Mouse (Mus musculus): ENCODE results near the gene Tmigd3. TPM values are rescaled to one million over a fixed set of nuclear protein-coding genes. Genes with fewer than 3 reads are reported as not detected.

Tmigd3 gene
- polyA plus RNA-seq, 1 experiment from 2014 or later: not detected

DNA sequence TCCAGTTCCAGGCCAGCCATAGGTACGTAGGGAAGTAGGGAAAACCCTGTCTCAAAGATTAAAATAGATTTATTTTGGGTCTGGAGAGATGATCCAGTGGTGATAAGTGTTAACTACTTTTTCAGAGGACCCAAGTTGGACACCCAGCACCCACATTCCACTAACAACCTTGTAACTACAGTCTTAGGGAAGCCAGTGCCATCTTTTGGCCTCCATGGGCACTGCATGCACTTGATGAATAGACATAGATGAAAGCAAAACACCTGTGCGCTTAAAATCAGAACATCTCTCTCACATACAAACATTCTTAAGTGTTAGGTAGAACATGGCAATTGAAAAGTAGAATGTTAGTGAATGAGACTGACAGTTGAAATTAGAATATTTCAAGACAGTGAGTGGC, 90.0 kb downstream of the Tmigd3 start:
- peaks cover 42% of the 10 kb centered on the region for H3K36me3 ChIP-seq (replicated peaks)
- no peak overlapping the region; the same call in 1 of the 2 replicates for H3K9ac ChIP-seq
- H3K27ac ChIP-seq: no peak overlapping the region
- 95% methylated on average over 2 of the region's 2 CpGs for WGBS
- H3K4me2 ChIP-seq: peak overlapping the region; percentile 87
- H3K9me3 ChIP-seq: no peaks in the 10 kb centered on the region
- ATAC-seq (ENCODE audit: low FRiP score): no peak
- H3K4me3 ChIP-seq (replicated peaks): peak overlapping the region; percentile 89; the same call in 1 of the 2 replicates
- H3K4me1 ChIP-seq: peaks cover 26% of the 10 kb centered on the region
- H3K27me3 ChIP-seq: no peaks in the 10 kb centered on the region

DNA sequence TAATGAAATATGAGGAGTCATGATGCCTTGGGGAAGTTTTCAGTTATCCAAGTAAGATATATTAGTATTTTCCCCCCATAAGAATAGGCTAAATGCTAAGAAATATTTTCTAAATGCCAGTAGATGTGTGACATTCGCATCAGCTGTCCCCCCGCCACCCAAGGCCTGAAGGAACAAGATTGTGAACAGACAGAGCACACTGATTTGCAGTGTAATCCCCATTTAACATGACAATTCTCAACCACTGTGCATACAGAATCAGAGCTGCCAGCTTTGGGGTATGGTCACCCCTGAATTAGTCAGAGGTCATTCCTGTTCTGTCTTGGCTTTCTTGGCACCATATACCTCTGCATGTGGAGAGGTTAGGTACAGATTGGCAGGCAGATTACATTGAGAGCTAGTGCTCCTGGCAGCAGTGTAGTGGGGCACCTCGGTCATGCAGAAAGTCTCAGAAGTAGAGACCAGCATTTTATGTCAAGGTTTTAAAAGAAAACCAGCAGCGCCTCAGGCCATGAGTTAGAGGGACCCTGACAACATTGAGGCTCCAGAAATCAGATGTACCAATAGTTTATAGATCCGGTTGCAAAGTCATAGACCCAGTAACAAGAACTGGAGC, 101.2 kb downstream of the Tmigd3 start:
- Histone ChIP-seq H3K4me1 (no peaks in the 10 kb centered on the region), H3K4me2 (no peak overlapping the region), H3K9ac (no peak overlapping the region), H3K27ac (no peak overlapping the region), H3K27me3 (no peaks in the 10 kb centered on the region), H3K36me3 (replicated peaks) (peaks cover 36% of the 10 kb centered on the region), H3K9me3 (no peaks in the 10 kb centered on the region), H3K4me3 (replicated peaks) (no peak overlapping the region)
- WGBS: 79% methylated on average over 5 of the region's 5 CpGs
- no peak for ATAC-seq (ENCODE audit: low FRiP score)

DNA sequence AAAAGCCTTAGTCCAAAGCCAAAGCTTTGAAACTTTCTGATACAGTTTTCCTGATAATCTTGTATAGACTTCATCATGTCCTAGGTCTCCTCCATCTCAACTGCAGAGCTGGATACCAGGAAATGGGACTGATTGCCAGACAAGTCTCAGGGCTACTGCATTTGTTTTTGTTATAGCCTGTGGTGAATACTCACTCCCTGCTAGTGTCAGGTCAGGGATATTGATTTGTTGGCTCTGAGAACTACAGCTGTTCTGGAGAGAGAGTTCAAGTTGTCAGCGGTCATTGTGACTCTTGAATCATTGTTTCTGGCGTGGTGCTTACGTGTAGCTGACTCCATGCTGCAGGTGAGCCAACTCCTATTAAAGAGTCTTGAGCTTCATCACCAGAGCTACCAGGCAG, 102.7 kb downstream of the Tmigd3 start, which contains the start of gene Ovgp1:
TSS of gene Ovgp1 (plus strand) at position 301 of the 400 bp plus-strand sequence.
- Histone ChIP-seq H3K4me1 (no peaks in the 10 kb centered on the region), H3K9ac (no peak within 1 kb of the TSS), H3K4me2 (no peak within 1 kb of the TSS), H3K27me3 (no peaks in the 10 kb centered on the region), H3K36me3 (replicated peaks) (peaks cover 21% of the 10 kb centered on the region), H3K27ac (no peak within 1 kb of the TSS), H3K9me3 (no peaks in the 10 kb centered on the region), H3K4me3 (replicated peaks) (no peak within 1 kb of the TSS)
- no peak for ATAC-seq (ENCODE audit: low FRiP score)
- 90% methylated on average over 3 of the region's 3 CpGs for WGBS

Other genes with a start within 250 kb of the Tmigd3 start
- 43.4 and 44.3 TPM in 2 replicates for gene Ddx20, start 183.3 kb upstream of the Tmigd3 start, polyA plus RNA-seq (2016; fragmentation: Nextera tagmentation; extraction: Ambion mirVana)
- gene Inka2, start 166.3 kb upstream of the Tmigd3 start, polyA plus RNA-seq (2016; fragmentation: Nextera tagmentation; extraction: Ambion mirVana): 3.6 and 4.1 TPM in 2 replicates
- 71.0 and 81.6 TPM in 2 replicates for gene Rap1a, start 69.6 kb upstream of the Tmigd3 start, polyA plus RNA-seq (2016; fragmentation: Nextera tagmentation; extraction: Ambion mirVana)
- 0.15 TPM in 1 of 2 replicates, not detected in the other for gene Adora3, start within 50 bp of the Tmigd3 start, polyA plus RNA-seq (2016; fragmentation: Nextera tagmentation; extraction: Ambion mirVana)
- 0.14 and 0.45 TPM in 2 replicates for gene I830077J02Rik, start 61.8 kb downstream of the Tmigd3 start, polyA plus RNA-seq (2016; fragmentation: Nextera tagmentation; extraction: Ambion mirVana)
- gene Wdr77, start 88.5 kb downstream of the Tmigd3 start, polyA plus RNA-seq (2016; fragmentation: Nextera tagmentation; extraction: Ambion mirVana): 121 and 129 TPM in 2 replicates
- gene Atp5f1, start 89.2 kb downstream of the Tmigd3 start, polyA plus RNA-seq (2016; fragmentation: Nextera tagmentation; extraction: Ambion mirVana): 455 and 468 TPM in 2 replicates
- gene Ovgp1, start 102.8 kb downstream of the Tmigd3 start, polyA plus RNA-seq (2016; fragmentation: Nextera tagmentation; extraction: Ambion mirVana): 3.8 and 4.8 TPM in 2 replicates
- 0.91 and 3.1 TPM in 2 replicates for gene Pifo, start 143.7 kb downstream of the Tmigd3 start, polyA plus RNA-seq (2016; fragmentation: Nextera tagmentation; extraction: Ambion mirVana)
- not detected in 2 replicates for gene Chil5, start 161.9 kb downstream of the Tmigd3 start, polyA plus RNA-seq (2016; fragmentation: Nextera tagmentation; extraction: Ambion mirVana)
- 0.36 TPM in 1 of 2 replicates, not detected in the other for gene Chia1, start 242.3 kb downstream of the Tmigd3 start, polyA plus RNA-seq (2016; fragmentation: Nextera tagmentation; extraction: Ambion mirVana)

Measured in forebrain, embryonic 12.5 days (tissue).